Mouse (Mus musculus): Measurements from ENCODE around the gene Map4k3.

GRCm38 (mm10) chr17:80696956-80697355 is 31.3 kb downstream of the Map4k3 start:
- TF ChIP-seq CTCF (IDR thresholded peaks at IDR 0.05): no peak
- TF ChIP-seq EP300 (IDR thresholded peaks at IDR 0.05): no peak

Measured in lung, postnatal 0 days (tissue).